Mouse (Mus musculus): ENCODE measurements at regions not wholly inside any gene's neighbourhood (a gene's known extent, or its start where the extent isn't known, plus 50 kb on each side); places are given as distances from the start of the nearest gene placed in this dataset.

- no peak for DNase-seq (ENCODE audit: low spot score in 2 of 2)
Measured at GRCm38 (mm10) chr7:74224378-74224777, 210.9 kb upstream of the St8sia2 start.

DNA sequence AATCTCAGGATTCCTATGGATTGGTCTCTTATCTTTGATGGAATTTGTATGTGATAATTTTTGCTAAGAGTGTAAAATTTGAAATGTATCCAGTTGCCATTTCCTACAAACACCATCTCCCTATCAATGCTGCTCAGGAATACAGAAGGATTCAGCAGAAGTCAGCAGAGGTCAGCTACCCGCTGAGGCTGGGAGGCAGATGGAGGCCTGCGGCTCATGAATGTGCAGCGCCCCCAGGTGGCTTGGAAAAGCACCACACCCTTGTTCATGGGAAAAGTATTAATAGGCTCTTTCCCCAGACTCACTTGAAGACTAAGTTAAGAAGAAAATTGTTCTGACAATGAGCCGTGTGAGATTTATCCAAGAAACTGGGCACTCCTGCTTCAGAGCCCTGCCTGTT is 187.2 kb upstream of the St8sia2 start:
- DNase-seq (ENCODE audit: low spot score in 2 of 2): peak in 1 of 2 experiments; percentile 26

GRCm38 (mm10) chr7:74198796-74199195 is 185.3 kb upstream of the St8sia2 start:
- no peak for DNase-seq (ENCODE audit: low spot score in 2 of 2)

DNA sequence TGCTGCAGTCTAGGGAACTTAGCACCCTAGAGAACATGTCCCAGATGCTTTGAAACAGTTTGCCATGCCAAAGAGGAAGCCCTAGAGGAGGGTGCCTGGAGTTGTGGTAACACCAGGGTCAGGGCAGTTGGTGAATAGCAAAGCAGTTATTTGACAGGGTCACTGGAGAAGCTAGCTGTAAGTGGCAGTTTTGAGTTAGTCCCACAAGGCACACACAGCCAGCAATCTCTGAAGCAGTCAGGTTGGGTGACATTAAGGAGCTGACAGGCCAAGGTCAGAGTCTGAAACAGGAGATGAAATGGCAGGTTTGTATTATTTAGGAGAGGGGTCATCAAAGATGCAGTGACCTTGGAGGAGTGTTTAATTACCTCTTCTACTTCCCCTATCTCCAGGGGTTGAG is 171.2 kb upstream of the St8sia2 start:
- no peak for DNase-seq (ENCODE audit: low spot score in 2 of 2)

DNA sequence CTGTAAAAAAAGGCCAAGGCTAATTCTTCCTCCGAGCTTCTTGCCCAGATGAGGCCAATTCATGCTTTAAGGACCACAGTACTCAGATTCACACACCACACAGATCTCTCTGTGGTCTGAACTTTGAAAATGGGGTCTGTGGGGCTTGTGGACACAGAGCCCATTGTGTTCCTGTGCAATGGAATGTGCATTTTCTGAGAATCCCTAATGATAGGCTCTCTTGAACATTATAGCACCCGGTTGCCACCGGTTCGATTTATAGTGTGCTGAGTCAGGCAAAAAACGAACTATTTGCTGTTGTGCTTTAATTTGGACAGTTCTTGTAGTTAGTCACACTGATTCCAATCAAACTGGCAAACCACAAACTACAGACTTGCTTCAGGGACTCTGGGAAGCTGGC is 160.7 kb upstream of the St8sia2 start:
- DNase-seq (ENCODE audit: low spot score in 2 of 2): no peak

- no peak for DNase-seq (ENCODE audit: low spot score in 2 of 2)
Measured at GRCm38 (mm10) chr7:74173230-74173612, 159.7 kb upstream of the St8sia2 start.

DNA sequence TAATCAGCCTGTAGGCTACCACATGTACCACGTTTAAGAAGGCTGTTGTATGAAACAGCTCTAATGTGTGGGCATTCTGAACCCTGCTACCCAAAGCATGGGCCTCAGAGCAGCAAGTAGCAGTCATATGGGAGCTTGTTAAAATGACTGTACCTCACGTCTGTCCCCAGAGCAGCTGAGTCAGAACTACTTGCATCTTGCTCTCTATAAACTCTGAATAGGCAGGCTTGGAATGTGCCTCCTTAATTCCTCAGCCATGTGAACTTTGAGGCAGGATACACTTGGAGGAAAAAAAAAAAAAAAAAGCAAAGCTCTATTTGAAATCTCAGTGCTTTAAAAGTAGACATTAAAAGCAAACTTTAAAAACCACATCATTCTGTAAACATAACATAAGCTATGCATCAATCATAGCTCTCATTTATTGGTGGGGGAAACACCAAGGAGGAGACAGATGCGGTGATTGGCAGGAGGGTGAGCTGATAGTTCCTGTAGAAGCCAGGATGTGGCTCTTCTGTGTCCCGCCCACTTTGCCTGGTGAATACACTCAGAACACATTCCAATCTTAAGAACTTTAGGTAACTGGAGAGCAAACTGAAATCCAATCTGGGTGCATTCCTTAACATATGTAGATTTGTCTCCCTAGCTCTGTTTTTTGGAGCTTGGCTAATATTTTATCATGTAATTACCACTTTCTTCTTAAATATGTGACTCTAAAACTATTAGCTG is 159.2 kb upstream of the St8sia2 start:
- no peak for DNase-seq (ENCODE audit: low spot score in 2 of 2)

DNA sequence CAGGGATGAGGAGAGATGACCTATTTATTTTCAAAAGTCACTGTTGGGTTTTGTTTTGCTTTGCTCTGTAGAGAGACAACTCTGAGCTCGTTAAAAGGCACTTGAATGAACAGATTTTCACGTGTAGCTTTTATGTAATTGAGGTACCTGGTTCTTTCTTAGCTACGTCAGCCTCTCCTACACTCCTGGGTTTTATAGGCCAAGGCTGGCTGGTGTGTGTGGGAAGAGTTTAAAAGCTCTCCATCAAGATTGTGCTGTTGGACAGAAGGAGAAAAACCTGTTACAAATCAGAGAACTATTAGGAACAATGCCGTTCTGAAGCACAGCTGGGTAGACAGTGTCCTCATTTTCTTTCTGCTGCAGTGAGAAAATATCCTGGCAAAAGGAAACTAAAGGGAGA is 138.1 kb upstream of the St8sia2 start:
- DNase-seq (ENCODE audit: low spot score in 2 of 2): no peak

GRCm38 (mm10) chr7:74143236-74143635 is 129.7 kb upstream of the St8sia2 start:
- DNase-seq (ENCODE audit: low spot score in 2 of 2): no peak

- no peak for DNase-seq (ENCODE audit: low spot score in 2 of 2)
Measured at GRCm38 (mm10) chr7:74138169-74138568, 124.7 kb upstream of the St8sia2 start.

- no peak for DNase-seq (ENCODE audit: low spot score in 2 of 2)
Measured at GRCm38 (mm10) chr7:74130206-74130836, 116.8 kb upstream of the St8sia2 start.

DNA sequence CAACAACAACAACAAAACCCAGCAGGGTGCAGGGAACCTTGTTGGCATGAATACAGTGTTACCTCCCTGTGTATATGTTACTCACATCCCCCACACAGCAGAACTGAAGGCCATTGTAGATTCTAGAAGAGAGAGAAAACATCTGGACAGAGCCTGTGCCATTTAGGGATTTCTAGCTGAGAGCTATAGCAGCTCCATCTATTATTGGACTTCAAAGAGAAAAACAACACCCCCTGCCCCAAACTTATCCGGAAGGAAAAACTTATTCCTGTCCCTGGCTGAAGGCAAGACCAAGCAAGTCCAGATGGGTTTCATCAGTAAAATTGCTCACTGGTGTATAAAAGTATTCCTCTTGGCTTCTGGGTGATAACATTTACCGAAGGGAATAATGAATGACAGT is 98.6 kb upstream of the St8sia2 start:
- DNase-seq (ENCODE audit: low spot score in 2 of 2): no peak

DNA sequence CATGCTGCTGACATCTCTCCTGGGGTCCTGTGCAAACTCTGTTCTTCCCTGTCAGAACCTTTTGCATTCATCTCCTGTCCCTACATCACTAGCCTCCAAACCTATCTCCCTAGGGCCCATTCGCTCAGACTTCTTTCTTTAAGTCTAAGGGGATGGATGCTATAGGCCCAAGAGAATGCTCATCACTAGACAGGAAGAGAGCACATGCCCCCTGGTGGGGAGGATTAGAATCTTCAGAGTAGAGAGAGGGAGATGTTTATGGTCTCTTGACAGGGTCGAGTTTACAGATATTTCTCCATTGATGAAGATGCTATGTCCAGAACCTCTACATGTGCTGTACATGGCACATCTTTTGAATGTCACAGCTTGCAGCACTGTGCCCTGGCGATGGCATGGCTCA is 94.9 kb upstream of the St8sia2 start:
- DNase-seq (ENCODE audit: low spot score in 2 of 2): no peak

DNA sequence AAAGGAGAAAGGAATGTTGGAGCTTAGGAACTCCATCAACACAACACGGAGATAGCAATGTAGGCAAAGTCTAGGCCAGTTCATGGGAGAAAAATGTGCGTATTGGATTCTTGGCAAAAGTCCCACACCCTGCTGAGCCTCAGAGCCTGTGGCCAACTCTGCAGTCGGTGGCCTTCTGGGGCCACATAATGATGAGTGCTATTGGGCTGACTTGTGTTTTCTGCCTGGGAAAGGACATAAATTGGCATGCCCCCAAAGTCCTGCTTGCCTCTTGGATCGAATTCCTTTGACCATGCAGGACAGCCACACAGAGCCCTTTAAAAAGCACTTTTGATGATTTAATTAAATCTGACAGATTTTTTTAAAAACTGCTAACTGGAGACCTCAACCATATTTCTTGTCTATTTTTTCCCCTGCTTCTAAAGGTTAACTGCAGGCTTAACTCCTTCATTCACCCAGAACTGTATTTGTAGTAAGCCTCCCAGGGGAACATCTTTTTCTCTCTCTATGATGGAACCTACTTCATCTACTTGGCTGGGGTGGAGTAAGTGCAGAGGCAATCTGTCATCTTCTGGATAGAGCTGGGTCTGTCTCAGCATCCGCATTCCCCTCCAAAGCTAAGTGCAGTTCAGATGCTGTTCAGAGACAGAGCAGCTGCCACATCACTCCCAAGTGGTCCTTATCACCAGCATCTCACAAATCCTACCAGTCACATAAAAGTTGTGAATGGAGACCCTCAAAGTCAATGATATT is 93.9 kb upstream of the St8sia2 start:
- no peak for DNase-seq (ENCODE audit: low spot score in 2 of 2)

GRCm38 (mm10) chr7:74091402-74092025 is 78.0 kb upstream of the St8sia2 start:
- no peak for DNase-seq (ENCODE audit: low spot score in 2 of 2)

DNA sequence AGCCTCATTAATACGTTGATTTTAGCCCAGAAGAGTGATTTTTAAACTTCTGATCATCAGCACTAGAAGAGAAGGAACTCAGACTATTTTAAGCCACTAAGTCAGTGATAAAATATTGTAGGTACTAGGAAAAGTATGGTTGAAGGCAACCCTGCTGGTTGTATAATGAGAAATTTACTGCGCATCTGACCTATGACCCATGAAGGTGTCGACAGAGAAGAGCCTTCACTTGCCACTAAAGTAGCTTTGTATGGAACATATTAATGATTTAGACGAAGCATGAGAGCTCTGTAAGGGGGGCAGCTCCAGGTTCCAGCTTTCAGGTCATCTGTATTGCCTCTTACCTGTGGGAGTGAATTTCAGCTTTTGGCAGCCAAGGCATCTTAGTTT is 67.4 kb upstream of the St8sia2 start:
- DNase-seq (ENCODE audit: low spot score in 2 of 2): no peak

DNA sequence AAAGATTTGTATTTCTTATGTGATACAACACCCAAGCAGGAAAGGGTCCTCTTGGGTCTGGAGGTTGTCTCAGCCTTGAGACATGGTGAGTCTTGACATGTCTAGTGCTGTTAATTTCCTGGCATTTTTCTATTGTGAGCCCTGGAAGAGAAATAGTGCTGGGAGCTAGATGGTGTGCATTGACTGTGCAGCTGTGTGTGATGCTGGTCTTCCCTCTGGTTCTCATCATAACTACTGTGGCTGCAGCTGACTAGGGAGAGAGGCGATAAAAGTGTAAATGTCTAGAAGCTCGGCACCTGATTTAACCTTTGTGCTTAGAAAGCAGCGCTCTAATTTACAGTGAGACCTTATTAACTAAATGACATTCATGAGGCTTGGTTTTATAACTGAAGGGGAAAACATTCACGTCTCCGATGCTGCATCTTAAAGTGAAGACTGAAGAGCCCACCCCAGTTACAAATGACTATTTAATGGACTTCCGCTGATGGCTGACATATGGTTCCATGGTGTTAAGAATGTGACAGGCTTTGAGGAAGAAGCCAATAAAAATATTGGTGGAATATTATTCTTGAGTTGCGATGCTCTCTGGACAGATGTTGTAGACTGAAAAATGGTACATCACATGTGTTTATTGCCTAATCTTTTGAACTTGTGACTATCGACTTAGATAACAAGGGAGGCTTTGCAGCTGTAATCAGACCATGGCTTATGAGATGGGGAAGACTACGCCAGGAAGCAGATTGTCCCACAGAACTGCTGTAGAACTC is 66.8 kb upstream of the St8sia2 start:
- DNase-seq (ENCODE audit: low spot score in 2 of 2): no peak

DNA sequence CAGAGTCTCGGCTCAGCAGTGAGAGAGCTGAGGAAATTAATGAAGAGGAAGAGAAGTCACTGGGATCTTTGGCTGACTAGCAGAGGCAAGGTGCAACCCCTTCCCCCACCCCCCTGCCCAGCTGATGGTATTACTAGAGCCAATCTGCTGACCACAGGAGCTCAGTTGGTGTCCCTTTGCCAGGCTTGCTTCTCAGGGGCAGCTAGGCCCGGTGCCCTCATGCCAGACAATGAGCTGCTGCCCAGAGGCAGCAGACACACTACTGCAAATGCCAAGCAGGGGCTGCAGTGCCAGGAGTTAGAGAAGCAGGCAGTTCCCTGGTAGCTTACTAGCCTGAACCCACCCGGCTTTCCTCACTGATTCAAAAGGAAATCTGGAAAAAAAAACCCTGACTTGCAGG is 59.1 kb upstream of the St8sia2 start:
- DNase-seq (ENCODE audit: low spot score in 2 of 2): no peak

DNA sequence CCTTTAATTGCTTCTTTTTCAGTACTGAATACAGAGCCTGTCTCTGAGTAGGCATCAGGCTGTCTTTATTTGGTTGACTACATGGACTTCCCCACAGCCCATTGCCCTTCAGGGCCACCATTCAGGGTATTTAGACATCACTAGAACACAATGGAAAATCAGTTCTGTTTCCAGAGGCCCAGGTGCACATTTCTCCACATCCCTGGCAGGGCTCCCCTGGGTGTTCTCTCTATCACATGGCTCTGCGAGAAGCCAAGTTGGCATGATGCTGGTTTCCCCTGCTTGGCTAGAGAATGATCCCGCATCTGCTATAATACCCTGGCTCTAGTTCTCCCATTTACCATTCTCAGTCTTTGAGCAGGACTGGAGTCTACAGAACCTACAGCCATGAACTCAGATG is 57.3 kb upstream of the St8sia2 start:
- no peak for DNase-seq (ENCODE audit: low spot score in 2 of 2)

DNA sequence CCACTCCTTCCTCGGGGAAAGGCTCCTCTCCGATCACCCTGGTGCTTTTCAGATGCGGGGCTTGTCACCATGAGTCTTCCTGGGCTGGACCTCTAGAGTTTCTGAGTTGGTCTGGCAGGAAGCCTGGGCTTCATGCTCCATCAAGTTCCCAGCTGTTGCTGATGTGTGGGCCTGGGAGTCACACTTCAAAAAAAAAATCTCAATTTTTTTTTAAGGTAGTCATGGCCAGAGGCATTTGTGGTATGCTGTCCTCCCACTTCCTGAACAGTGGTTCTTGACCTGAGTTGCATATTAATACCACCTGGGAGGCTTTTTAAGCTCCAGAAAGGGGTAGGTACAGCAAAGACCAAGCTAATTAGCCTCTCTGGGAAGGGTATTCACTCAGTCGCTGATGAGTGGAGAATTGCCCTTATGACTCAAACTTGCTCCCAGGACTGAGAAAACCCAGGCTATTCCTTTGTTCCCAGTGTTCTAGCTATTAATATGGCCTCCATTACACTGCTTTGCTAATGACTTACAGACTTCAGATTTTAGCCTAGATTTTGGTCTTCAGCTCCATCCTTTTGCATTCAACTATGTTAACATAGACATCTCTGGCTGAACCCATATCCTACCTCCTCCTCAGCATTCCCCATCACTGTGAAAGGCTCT is 52.1 kb upstream of the St8sia2 start:
- DNase-seq (ENCODE audit: low spot score in 2 of 2): no peak
